Mouse (Mus musculus) bone marrow macrophage, adult 2 months (primary cell): ENCODE measurements around the gene Strip2. TPM values are rescaled to one million over a fixed set of nuclear protein-coding genes. Genes with fewer than 3 reads are reported as not detected.

ENCODE experiments used
- H3K27ac ChIP-seq: 2 replicates; pipeline ENCODE4 v1.5.1; 2012; ENCODE audit warnings: low read depth, low read length; ENCODE audit not compliant: insufficient read depth
- H3K4me1 ChIP-seq: 2 replicates; pipeline ENCODE4 v1.6.1; 2012; ENCODE audit warnings: low read length; ENCODE audit not compliant: control insufficient read depth, insufficient read depth
- H3K4me3 ChIP-seq: 2 replicates; pipeline ENCODE4 v1.5.1; 2012; ENCODE audit warnings: mild to moderate bottlenecking, low read length, moderate library complexity; ENCODE audit not compliant: insufficient read depth
- CTCF ChIP-seq: IDR thresholded peaks from 2 replicates; pipeline ENCODE4 v1.5.1; 2012; ENCODE audit warnings: low read depth, mild to moderate bottlenecking, low read length, moderate library complexity
- POLR2A ChIP-seq: IDR thresholded peaks from 2 replicates; pipeline ENCODE4 v1.6.1; 2012; ENCODE audit warnings: mild to moderate bottlenecking, low read depth, low read length, borderline replicate concordance
- polyA plus RNA-seq: library from polyadenylated mRNA; stranded (reverse); fragments of >200 nt; gene quantifications from 2 replicates; pipeline ENCODE4 v1.2.4, GENCODE M21; 2012; ENCODE audit not compliant: missing spikeins, insufficient read depth, insufficient read length

Gene Strip2
- polyA plus RNA-seq, 1 experiment = 0.20 TPM

DNA sequence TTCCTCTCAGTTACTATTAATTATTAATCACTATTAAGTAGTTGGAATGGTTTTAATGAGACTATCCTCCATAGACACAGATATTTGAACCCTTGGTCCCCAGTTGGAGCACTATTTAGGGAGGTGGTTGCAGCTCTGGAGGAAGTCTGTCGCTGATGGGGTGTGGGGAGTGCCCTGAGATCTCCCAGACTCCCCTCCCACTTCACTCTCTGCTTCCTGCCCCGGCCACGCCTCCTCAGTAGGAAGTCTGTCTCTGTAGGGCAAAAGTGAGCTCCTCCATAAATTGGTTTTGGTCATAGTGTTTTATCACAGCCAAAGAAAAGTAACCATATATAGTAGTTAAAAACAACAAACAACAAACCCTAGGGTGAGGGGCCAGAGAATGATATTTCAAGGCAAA is 70.4 kb downstream of the Strip2 start:
- no peak for TF ChIP-seq CTCF
- H3K27ac ChIP-seq = no peak overlapping the region
- peaks cover 7% of the 10 kb centered on the region for H3K4me1 ChIP-seq
- H3K4me3 ChIP-seq = no peak overlapping the region

DNA sequence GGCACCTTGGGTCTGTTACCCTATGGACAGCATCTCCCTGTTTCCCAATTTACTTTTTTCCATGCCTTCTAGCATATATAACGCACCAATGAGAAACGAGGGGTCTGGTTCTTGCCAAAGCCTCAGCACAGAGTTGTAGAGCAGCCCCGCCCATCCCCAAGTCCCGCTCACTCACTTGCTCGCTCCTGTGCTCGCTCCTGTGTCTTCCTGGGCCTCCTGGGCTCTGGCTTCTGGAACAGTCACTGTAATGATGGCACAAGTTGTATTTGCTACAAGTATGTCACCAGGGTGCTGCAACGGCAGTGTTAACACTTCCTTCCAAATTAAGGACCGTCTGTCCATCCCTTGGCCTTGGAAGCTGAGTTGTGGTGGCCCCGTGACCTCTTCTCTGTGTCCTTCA is 81.3 kb downstream of the Strip2 start:
- no peak overlapping the region for H3K27ac ChIP-seq
- H3K4me1 ChIP-seq = no peaks in the 10 kb centered on the region
- TF ChIP-seq CTCF (no peak), POLR2A (no peak)
- no peak overlapping the region for H3K4me3 ChIP-seq

DNA sequence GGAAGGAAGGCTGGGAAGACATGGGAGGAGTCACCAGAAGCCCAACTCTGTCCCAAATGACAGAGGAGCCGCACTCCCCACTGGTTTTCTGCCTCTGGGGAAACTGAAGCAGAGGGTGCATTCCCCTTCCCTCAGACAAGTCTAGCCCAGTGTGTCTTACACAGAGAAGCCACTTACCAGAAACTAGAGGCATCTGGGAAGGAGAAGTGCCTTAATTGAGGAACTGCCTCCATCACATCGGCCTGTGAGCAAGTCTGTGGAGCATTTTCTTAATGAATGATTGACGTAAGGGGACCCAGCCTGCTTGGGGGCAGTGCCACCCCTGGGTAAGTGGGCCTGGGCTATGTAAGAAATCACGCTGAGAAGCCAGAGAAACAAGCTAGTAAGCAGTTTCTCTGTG is 82.0 kb downstream of the Strip2 start:
- no peak for TF ChIP-seq CTCF
- TF ChIP-seq POLR2A = no peak
- H3K4me1 ChIP-seq = no peaks in the 10 kb centered on the region
- no peak overlapping the region for H3K4me3 ChIP-seq
- no peak overlapping the region for H3K27ac ChIP-seq

DNA sequence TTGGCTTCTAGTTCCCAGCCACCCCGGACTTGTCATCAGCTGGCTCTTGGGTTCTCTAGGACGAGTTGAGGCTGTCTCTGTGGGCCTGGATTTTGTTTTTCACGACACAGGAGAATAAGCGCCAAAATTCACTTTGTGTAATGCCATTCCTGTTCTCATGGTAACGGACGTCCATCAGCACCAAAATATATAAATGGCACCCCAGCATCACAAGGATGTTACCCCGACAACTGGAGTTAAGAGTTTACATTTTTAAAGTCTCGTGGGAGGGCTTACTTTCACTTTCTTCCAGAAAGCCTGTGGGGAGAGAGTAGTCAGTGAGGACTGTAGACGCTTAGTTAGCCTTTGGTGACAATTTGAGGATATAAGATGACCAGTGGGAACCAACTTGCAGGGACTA is 85.8 kb downstream of the Strip2 start:
- Histone ChIP-seq H3K27ac (no peak overlapping the region), H3K4me1 (no peaks in the 10 kb centered on the region; the same call in 1 of the 2 replicates), H3K4me3 (no peak overlapping the region)
- no peak for TF ChIP-seq POLR2A
- no peak for TF ChIP-seq CTCF

DNA sequence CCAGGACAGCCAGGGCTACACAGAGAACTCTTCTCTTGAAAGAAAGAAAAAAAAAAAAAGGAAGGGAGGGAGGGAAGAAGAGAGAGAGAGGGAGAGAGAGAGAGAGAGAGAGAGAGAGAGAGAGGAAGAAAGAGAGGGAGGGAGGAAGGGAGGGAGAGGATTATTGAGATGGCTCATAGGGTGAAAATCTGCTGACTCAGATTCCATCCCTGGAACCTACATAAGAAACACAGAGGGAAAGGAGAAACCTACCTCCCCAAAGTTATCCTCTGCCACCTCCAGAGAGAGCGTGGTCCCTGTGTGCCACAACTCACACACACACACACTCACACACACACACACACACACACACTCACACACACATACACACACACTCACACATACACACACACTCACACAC is 89.0 kb downstream of the Strip2 start:
- H3K4me1 ChIP-seq = no peaks in the 10 kb centered on the region; the same call in 1 of the 2 replicates
- H3K4me3 ChIP-seq = no peak overlapping the region
- H3K27ac ChIP-seq = no peak overlapping the region
- TF ChIP-seq CTCF (no peak), POLR2A (no peak)

DNA sequence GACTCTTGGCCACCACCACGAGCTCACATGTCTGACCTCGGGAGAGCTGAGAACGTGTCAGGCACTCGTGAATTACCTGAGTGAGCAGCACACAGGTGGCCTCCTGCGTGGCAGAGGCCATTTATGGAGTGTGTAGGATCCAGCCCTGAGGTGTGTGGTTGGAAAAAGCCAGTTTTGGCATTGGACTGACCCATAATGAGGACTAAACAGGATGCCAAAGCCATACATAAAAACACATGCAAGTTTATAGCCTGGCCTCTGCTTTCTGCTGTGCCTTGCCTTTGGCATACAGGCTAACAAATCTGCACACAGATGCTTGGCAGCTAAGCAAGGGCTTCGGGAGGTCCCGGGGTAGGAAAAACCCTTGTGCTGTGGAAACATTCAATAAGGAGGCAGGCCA is 92.4 kb downstream of the Strip2 start:
- Histone ChIP-seq H3K27ac (no peak overlapping the region), H3K4me1 (no peaks in the 10 kb centered on the region; the same call in 1 of the 2 replicates)
- TF ChIP-seq CTCF (no peak), POLR2A (no peak)

More for the DNA sequence above, 92.4 kb downstream of the Strip2 start:
- H3K4me3 ChIP-seq = no peak overlapping the region

Other genes starting within 250 kb of the Strip2 start
- gene Tspan33, start 222.8 kb upstream of the Strip2 start, polyA plus RNA-seq = 0.42 and 0.68 TPM in 2 replicates
- not detected in 2 replicates for gene Smo, start 181.5 kb upstream of the Strip2 start, polyA plus RNA-seq
- gene Ahcyl2, start 149.0 kb upstream of the Strip2 start, polyA plus RNA-seq = 30.6 and 37.8 TPM in 2 replicates
- 20.4 and 21.6 TPM in 2 replicates for gene Nrf1, start 131.0 kb downstream of the Strip2 start, polyA plus RNA-seq